ENCODE assay signal across 16 mouse cellular contexts in genomic region chr6:97396957-97397354, GRCm38 (mm10).
DNase-seq lines count a peak whose midpoint lies in the region; ATAC-seq and TF ChIP-seq lines count a peak whose summit lies in the region.
"Had no signal": no experiment of that assay in that cellular context is flagged by ENCODE, and none has a peak within 500 bp of the region (broad histone marks: within the 10 kb centered on the region; RNA-seq: fewer than 3 reads in every experiment).

No protein-coding gene starts in this region.

- H3K27ac ChIP-seq in midbrain, embryonic 10.5 days (replicated peaks), result peak overlapping the region; percentile 81; the same call in 1 of the 2 replicates
- no peak overlapping the region for H3K27ac ChIP-seq in midbrain, postnatal 0 days (ENCODE audit: low read depth, low read length)
- peak overlapping the region; percentile 84; the same call in 1 of the 2 replicates for H3K27ac ChIP-seq in forebrain, embryonic 10.5 days
- peak overlapping the region; percentile 52; the same call in 1 of the 2 replicates for H3K27ac ChIP-seq in hindbrain, embryonic 13.5 days
- no peak overlapping the region for H3K27ac ChIP-seq in neural tube, embryonic 14.5 days (ENCODE audit: low read depth, low read length)
- no peak overlapping the region for H3K27ac ChIP-seq in intestine, postnatal 0 days (ENCODE audit: low read depth, low read length)
- H3K27ac ChIP-seq: kidney, postnatal 0 days; limb, embryonic 13.5 days had no signal

- no peaks in the 10 kb centered on the region for H3K9me3 ChIP-seq in midbrain, embryonic 10.5 days (replicated peaks)
- no peaks in the 10 kb centered on the region for H3K9me3 ChIP-seq in midbrain, postnatal 0 days (ENCODE audit: low read length)
- H3K9me3 ChIP-seq in forebrain, embryonic 10.5 days, result no peaks in the 10 kb centered on the region
- no peaks in the 10 kb centered on the region for H3K9me3 ChIP-seq in hindbrain, embryonic 13.5 days
- H3K9me3 ChIP-seq in neural tube, embryonic 14.5 days (ENCODE audit: control insufficient read depth, low read length), result no peaks in the 10 kb centered on the region
- H3K9me3 ChIP-seq in intestine, postnatal 0 days (ENCODE audit: control insufficient read depth), result no peaks in the 10 kb centered on the region
- H3K9me3 ChIP-seq: limb, embryonic 13.5 days; megakaryocyte, embryonic 14.5 days had no signal

- no peak overlapping the region for H3K4me2 ChIP-seq in midbrain, postnatal 0 days (ENCODE audit: low read depth, low read length, poor library complexity, severe bottlenecking)
- no peak overlapping the region for H3K4me2 ChIP-seq in hindbrain, embryonic 13.5 days
- no peak overlapping the region for H3K4me2 ChIP-seq in neural tube, embryonic 14.5 days (ENCODE audit: low read depth, low read length)
- no peak overlapping the region for H3K4me2 ChIP-seq in intestine, postnatal 0 days (replicated peaks; ENCODE audit: low read depth)
- H3K4me2 ChIP-seq: limb, embryonic 13.5 days; lung, embryonic 14.5 days had no signal

- H3K4me3 ChIP-seq in midbrain, embryonic 10.5 days, result no peak overlapping the region
- H3K4me3 ChIP-seq in midbrain, postnatal 0 days (ENCODE audit: low read depth, low read length), result no peak overlapping the region
- no peak overlapping the region for H3K4me3 ChIP-seq in forebrain, embryonic 10.5 days
- H3K4me3 ChIP-seq in hindbrain, embryonic 13.5 days, result no peak overlapping the region
- H3K4me3 ChIP-seq in neural tube, embryonic 14.5 days (ENCODE audit: low read depth, low read length), result no peak overlapping the region
- no peak overlapping the region for H3K4me3 ChIP-seq in intestine, postnatal 0 days (ENCODE audit: low read depth, low read length)
- H3K4me3 ChIP-seq: limb, embryonic 13.5 days; megakaryocyte, embryonic 14.5 days had no signal

- peaks cover 39% of the 10 kb centered on the region for H3K4me1 ChIP-seq in midbrain, embryonic 10.5 days
- H3K4me1 ChIP-seq in midbrain, postnatal 0 days (ENCODE audit: insufficient read depth, low read length), result peaks cover 6% of the 10 kb centered on the region; the same call in 1 of the 2 replicates
- peaks cover 45% of the 10 kb centered on the region for H3K4me1 ChIP-seq in forebrain, embryonic 10.5 days
- peaks cover 53% of the 10 kb centered on the region for H3K4me1 ChIP-seq in hindbrain, embryonic 13.5 days (replicated peaks)
- H3K4me1 ChIP-seq in neural tube, embryonic 14.5 days (ENCODE audit: control insufficient read depth, insufficient read depth, low read length), result peaks cover 19% of the 10 kb centered on the region; the same call in 1 of the 2 replicates
- peaks cover 6% of the 10 kb centered on the region; the same call in 1 of the 2 replicates for H3K4me1 ChIP-seq in intestine, postnatal 0 days (replicated peaks; ENCODE audit: control insufficient read depth, insufficient read depth, low read length)

- WGBS in midbrain, embryonic 10.5 days, result 68% methylated on average over 3 of the region's 3 CpGs
- WGBS in midbrain, postnatal 0 days, result 52% methylated on average over 3 of the region's 3 CpGs
- 66% methylated on average over 3 of the region's 3 CpGs for WGBS in forebrain, embryonic 10.5 days
- WGBS in hindbrain, embryonic 13.5 days, result 41% methylated on average over 3 of the region's 3 CpGs
- WGBS in neural tube, embryonic 14.5 days, result 35% methylated on average over 3 of the region's 3 CpGs
- 86% methylated on average over 3 of the region's 3 CpGs for WGBS in intestine, postnatal 0 days

- ATAC-seq in midbrain, postnatal 0 days (ENCODE audit: low FRiP score), result no peak
- ATAC-seq in hindbrain, embryonic 13.5 days (ENCODE audit: low FRiP score), result peak; percentile 25; the same call in 1 of the 2 replicates
- ATAC-seq in neural tube, embryonic 14.5 days (ENCODE audit: low read depth), result peak; percentile 39
- no peak for ATAC-seq in intestine, postnatal 0 days

- DNase-seq in midbrain, embryonic 10.5 days (ENCODE audit: low spot score), result no peak
- DNase-seq in midbrain, postnatal 0 days (ENCODE audit: low spot score), result no peak
- DNase-seq in forebrain, embryonic 10.5 days (ENCODE audit: extremely low spot score, low spot score), result no peak
- DNase-seq in layer of hippocampus, adult 9-11 months, result no peak
- no peak for DNase-seq in thymus, postnatal 10 days (ENCODE audit: low spot score in 2 of 2)
- DNase-seq: gastrocnemius, postnatal 10 days; heart, postnatal 10 days; spleen, adult 18-20 months; thymus, adult 18-20 months had no signal

- H3K27me3 ChIP-seq in midbrain, embryonic 10.5 days (ENCODE audit: low read depth, poor library complexity, severe bottlenecking), result 0 out of 2 replicates have a peak, but pooled peaks cover 4% of the 10 kb centered on the region
- no peaks in the 10 kb centered on the region for H3K27me3 ChIP-seq in midbrain, postnatal 0 days (ENCODE audit: insufficient read depth, low read length)
- no peaks in the 10 kb centered on the region; the same call in 1 of the 2 replicates for H3K27me3 ChIP-seq in forebrain, embryonic 10.5 days (ENCODE audit: poor library complexity, severe bottlenecking)
- no peaks in the 10 kb centered on the region for H3K27me3 ChIP-seq in hindbrain, embryonic 13.5 days
- H3K27me3 ChIP-seq in neural tube, embryonic 14.5 days (ENCODE audit: control insufficient read depth, insufficient read depth, low read length), result no peaks in the 10 kb centered on the region
- no peaks in the 10 kb centered on the region for H3K27me3 ChIP-seq in intestine, postnatal 0 days (replicated peaks; ENCODE audit: control insufficient read depth, insufficient read depth, low read length)
- H3K27me3 ChIP-seq: limb, embryonic 13.5 days; megakaryocyte, embryonic 14.5 days had no signal

- no peak for TF ChIP-seq CTCF in midbrain, postnatal 0 days (IDR thresholded peaks at IDR 0.05)
- TF ChIP-seq CTCF in intestine, postnatal 0 days (IDR thresholded peaks at IDR 0.05; ENCODE audit: low read depth), result no peak

- H3K36me3 ChIP-seq in midbrain, embryonic 10.5 days, result no peaks in the 10 kb centered on the region; the same call in 1 of the 2 replicates
- no peaks in the 10 kb centered on the region for H3K36me3 ChIP-seq in midbrain, postnatal 0 days (ENCODE audit: insufficient read depth, low read length)
- H3K36me3 ChIP-seq in forebrain, embryonic 10.5 days (replicated peaks), result no peaks in the 10 kb centered on the region
- H3K36me3 ChIP-seq in hindbrain, embryonic 13.5 days, result no peaks in the 10 kb centered on the region
- H3K36me3 ChIP-seq in neural tube, embryonic 14.5 days (ENCODE audit: control insufficient read depth, insufficient read depth, low read length), result no peaks in the 10 kb centered on the region
- no peaks in the 10 kb centered on the region for H3K36me3 ChIP-seq in intestine, postnatal 0 days (ENCODE audit: control insufficient read depth, insufficient read depth)
- H3K36me3 ChIP-seq: limb, embryonic 13.5 days had no signal

- H3K9ac ChIP-seq in midbrain, postnatal 0 days (replicated peaks; ENCODE audit: low read length, poor library complexity, severe bottlenecking), result no peak overlapping the region
- no peak overlapping the region for H3K9ac ChIP-seq in hindbrain, embryonic 13.5 days
- H3K9ac ChIP-seq in neural tube, embryonic 14.5 days (replicated peaks; ENCODE audit: low read depth, low read length), result no peak overlapping the region
- no peak overlapping the region for H3K9ac ChIP-seq in intestine, postnatal 0 days (ENCODE audit: low read depth, low read length)
- H3K9ac ChIP-seq: limb, embryonic 13.5 days; lung, embryonic 14.5 days had no signal

Comparison
In these comparisons a context has a peak if more than half of its experiments do, and no peak if none do; other contexts are left out.
1. H3K27ac ChIP-seq: peak in midbrain, embryonic 10.5 days (single experiment), forebrain, embryonic 10.5 days (single experiment) and hindbrain, embryonic 13.5 days (single experiment); none in midbrain, postnatal 0 days (single experiment), neural tube, embryonic 14.5 days (single experiment) and intestine, postnatal 0 days (single experiment).
2. ATAC-seq: peak in hindbrain, embryonic 13.5 days (single experiment) and neural tube, embryonic 14.5 days (single experiment); none in midbrain, postnatal 0 days (single experiment) and intestine, postnatal 0 days (single experiment).